Mouse (Mus musculus) hindbrain, postnatal 0 days (tissue): Measurements from ENCODE around the gene Anp32a. TPM values are rescaled to one million over a fixed set of nuclear protein-coding genes. Genes with fewer than 3 reads are reported as not detected.
A peak's percentile ranks its signal among the peaks of the same experiment; 100 is the strongest.

Experiments
- ATAC-seq: fragments of 200-750 bp; cut with Nextera tagmentation; 2 replicates; pipeline ENCODE4 v1.8.0; 2017; ENCODE audit warnings: mild to moderate bottlenecking, moderate TSS enrichment, moderate library complexity
- DNase-seq: peaks from one replicate; pipeline ENCODE4 v3.0.0-alpha.2; 2015; ENCODE audit warnings: low spot score
- H3K27ac ChIP-seq: fragments of 300-500 bp; sonication (generic); 2 replicates; pipeline ENCODE4 v1.5.1; 2014; ENCODE audit warnings: mild to moderate bottlenecking
- H3K27me3 ChIP-seq: fragments of 300-500 bp; sonication (generic); 2 replicates; pipeline ENCODE4 v1.6.1; 2014; ENCODE audit warnings: low read length, mixed read lengths; ENCODE audit not compliant: insufficient read depth
- H3K36me3 ChIP-seq: fragments of 300-500 bp; sonication (generic); 2 replicates; pipeline ENCODE4 v1.6.1; 2014; ENCODE audit warnings: low read length, mixed read lengths; ENCODE audit not compliant: insufficient read depth
- H3K4me1 ChIP-seq: fragments of 300-500 bp; sonication (generic); 2 replicates; pipeline ENCODE4 v1.6.1; 2014; ENCODE audit warnings: antibody characterized with exemption, low read length, mixed read lengths; ENCODE audit not compliant: insufficient read depth
- H3K4me2 ChIP-seq: fragments of 300-500 bp; sonication (generic); 2 replicates; pipeline ENCODE4 v1.6.1; 2014; ENCODE audit warnings: low read depth, mild to moderate bottlenecking, low read length, moderate library complexity, mixed read lengths
- H3K4me3 ChIP-seq: fragments of 300-500 bp; sonication (generic); 2 replicates; pipeline ENCODE4 v1.5.1; 2014; ENCODE audit warnings: low read length
- H3K9ac ChIP-seq: fragments of 300-500 bp; sonication (generic); replicated peaks from 2 replicates; pipeline ENCODE4 v1.6.1; 2014; ENCODE audit warnings: mild to moderate bottlenecking, low read length, moderate library complexity, mixed read lengths
- H3K9me3 ChIP-seq: fragments of 300-500 bp; sonication (generic); 2 replicates; pipeline ENCODE4 v1.6.1; 2016; ENCODE audit warnings: low read length, mixed read lengths
- CTCF ChIP-seq: IDR thresholded peaks from 2 replicates; pipeline ENCODE4 v1.5.1; 2016; ENCODE audit warnings: antibody characterized with exemption, control low read depth, low read depth
- WGBS: fragments of 180-500 bp; shearing (Covaris S2); extraction: QIAGEN DNeasy Blood & Tissue Kit; methylation state at CpG from one replicate; pipeline ENCODE4 v1.1.7; 2014; 5-methylcytosine and 5-hydroxymethylcytosine counted together
- polyA plus RNA-seq: library from polyadenylated mRNA; unstranded; fragments of >200 nt; fragmentation: Nextera tagmentation; extraction: Ambion mirVana; gene quantifications from 2 replicates; pipeline ENCODE4 v1.2.1, GENCODE M21; 2015
- total RNA-seq: library from RNA; depleted of rRNA; stranded (reverse); fragments of >200 nt; gene quantifications from 2 replicates; pipeline ENCODE4 v1.2.3, GENCODE M21; 2014

Anp32a gene
- total and polyA plus RNA-seq, 2 experiments from 2014 or later: 50.7 to 112 TPM

DNA sequence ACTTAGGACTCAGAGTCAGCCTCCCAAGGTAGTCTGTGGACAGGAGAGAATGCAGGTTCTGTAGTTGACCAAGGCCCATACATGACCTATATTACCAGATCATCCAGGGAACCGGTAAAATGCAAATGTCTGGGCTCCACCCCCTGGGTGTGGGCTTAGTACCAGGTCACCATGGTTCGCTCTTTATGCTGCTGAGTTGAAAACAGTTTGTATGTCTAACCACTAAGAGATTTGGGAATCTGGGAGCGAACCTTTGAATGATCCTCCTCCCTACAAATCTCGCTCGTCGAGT lies 5.2 kb downstream of the Anp32a start:
- H3K27me3 ChIP-seq: no peaks in the 10 kb centered on the region
- H3K4me2 ChIP-seq: peak overlapping the region; percentile 92
- H3K27ac ChIP-seq: 0 out of 2 replicates have a peak overlapping the region, but pooled peaks have one; percentile 100
- peak overlapping the region; percentile 18; the same call in 1 of the 2 replicates for H3K9ac ChIP-seq
- H3K9me3 ChIP-seq: no peaks in the 10 kb centered on the region
- H3K36me3 ChIP-seq: no peaks in the 10 kb centered on the region
- DNase-seq: no peak
- 69% methylated on average over 6 of the region's 6 CpGs for WGBS
- ATAC-seq: no peak
- H3K4me3 ChIP-seq: peak overlapping the region; percentile 88
- no peak for TF ChIP-seq CTCF
- peaks cover 27% of the 10 kb centered on the region for H3K4me1 ChIP-seq

DNA sequence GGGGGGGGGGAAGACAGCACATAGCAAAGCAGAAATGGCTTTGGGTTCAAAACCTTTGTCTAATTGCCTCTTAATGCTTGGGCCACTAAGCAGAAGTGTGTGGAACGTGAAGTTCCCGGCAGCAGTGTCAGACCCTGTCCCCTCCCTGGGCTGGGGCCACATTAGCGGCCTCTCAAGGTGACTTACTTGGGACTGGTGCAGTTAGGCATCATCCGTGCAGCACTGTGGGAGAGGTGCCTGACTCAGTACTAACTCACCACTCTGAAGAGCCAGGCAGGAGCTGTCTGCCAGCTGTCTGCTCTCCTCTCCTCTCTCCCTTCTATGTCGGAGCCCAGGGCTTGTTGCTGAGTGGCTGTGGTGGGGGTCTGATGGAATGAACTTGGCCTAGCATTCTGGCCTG lies 6.1 kb downstream of the Anp32a start:
- Histone ChIP-seq H3K27ac (no peak overlapping the region), H3K4me2 (0 out of 2 replicates have a peak overlapping the region, but pooled peaks have one; percentile 5), H3K36me3 (no peaks in the 10 kb centered on the region), H3K4me1 (peaks cover 27% of the 10 kb centered on the region), H3K9ac (no peak overlapping the region), H3K27me3 (no peaks in the 10 kb centered on the region), H3K4me3 (no peak overlapping the region), H3K9me3 (no peaks in the 10 kb centered on the region)
- 66% methylated on average over 5 of the region's 5 CpGs for WGBS
- TF ChIP-seq CTCF: no peak
- no peak for ATAC-seq
- no peak for DNase-seq

DNA sequence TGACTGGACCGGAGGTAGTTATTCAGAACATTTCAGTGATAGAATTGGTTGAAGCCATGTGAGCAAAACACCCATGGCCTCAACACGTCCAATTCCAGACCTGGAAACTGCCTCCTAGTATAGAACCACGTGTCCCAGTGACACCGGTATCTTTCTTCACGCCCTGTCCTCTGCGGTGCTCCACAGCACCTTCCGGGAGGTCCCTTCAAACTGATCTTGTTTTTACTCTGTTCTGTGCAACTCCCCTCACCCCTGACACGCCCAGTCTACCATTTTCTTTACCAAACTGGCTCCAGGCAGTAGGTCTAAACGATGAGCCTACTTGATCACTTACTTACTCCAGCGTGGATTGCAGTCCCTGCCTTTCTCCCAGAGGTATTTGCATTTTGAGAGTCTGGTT lies 7.0 kb downstream of the Anp32a start:
- H3K27ac ChIP-seq: no peak overlapping the region
- no peak overlapping the region for H3K9ac ChIP-seq
- H3K27me3 ChIP-seq: no peaks in the 10 kb centered on the region
- H3K9me3 ChIP-seq: no peaks in the 10 kb centered on the region
- no peak overlapping the region for H3K4me3 ChIP-seq
- H3K36me3 ChIP-seq: no peaks in the 10 kb centered on the region
- DNase-seq (no peak), ATAC-seq (no peak)
- no peak overlapping the region for H3K4me2 ChIP-seq
- H3K4me1 ChIP-seq: peaks cover 27% of the 10 kb centered on the region
- WGBS: 85% methylated on average over 10 of the region's 10 CpGs
- TF ChIP-seq CTCF: no peak

DNA sequence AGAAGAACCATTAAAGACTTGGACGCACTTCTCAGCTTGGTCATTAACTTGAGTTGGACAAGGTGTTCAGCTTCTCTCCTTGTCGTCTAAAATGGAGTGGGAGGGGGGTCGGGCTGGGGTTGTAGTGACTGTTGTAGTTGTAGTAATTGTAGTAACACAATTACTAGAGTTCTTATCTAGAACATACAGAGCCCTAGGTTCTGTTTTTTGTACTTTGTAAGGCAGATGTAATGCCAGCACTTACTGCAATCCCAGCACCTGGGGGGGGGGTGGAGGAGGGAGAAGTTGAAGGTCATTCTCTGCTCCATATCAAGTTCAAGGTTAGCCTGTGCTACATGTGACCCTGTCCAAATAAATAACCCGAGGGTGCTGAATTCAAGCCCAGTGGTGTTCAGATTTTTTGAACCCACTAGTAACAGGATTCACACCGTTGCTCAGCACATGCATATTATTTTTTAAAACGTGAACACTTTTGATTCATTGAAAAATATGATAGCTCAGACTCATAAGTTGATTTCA lies 7.4 kb downstream of the Anp32a start:
- no peak overlapping the region for H3K4me3 ChIP-seq
- H3K9me3 ChIP-seq: no peaks in the 10 kb centered on the region
- 70% methylated on average over 6 of the region's 6 CpGs for WGBS
- TF ChIP-seq CTCF: no peak
- DNase-seq (no peak), ATAC-seq (no peak)
- no peak overlapping the region for H3K4me2 ChIP-seq
- H3K27me3 ChIP-seq: no peaks in the 10 kb centered on the region
- H3K4me1 ChIP-seq: peaks cover 27% of the 10 kb centered on the region
- no peak overlapping the region for H3K27ac ChIP-seq
- no peak overlapping the region for H3K9ac ChIP-seq
- H3K36me3 ChIP-seq: no peaks in the 10 kb centered on the region

DNA sequence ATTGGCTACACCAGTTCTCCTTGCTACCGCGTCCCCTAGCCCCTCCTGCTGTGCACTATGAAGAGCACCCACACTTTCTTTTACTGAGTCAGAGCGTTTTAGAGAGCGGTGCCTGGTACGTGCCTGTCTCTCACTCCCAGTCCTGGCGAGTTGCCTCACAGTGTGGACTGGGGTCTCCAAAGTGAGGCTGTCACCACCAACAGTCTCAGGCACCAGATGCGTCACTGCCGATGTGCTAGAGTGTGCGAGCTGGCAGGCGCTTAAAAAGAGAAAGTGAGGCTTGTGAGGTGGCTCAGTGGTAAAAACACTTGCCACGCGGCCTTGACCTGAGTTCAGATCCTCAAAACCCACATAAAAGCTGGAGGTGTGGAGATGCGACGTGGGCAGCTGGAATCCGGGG lies 8.2 kb downstream of the Anp32a start:
- TF ChIP-seq CTCF: no peak
- 39% methylated on average over 15 of the region's 15 CpGs for WGBS
- Histone ChIP-seq H3K4me1 (peaks cover 27% of the 10 kb centered on the region), H3K36me3 (no peaks in the 10 kb centered on the region), H3K27ac (no peak overlapping the region), H3K9ac (no peak overlapping the region), H3K4me3 (no peak overlapping the region), H3K4me2 (no peak overlapping the region), H3K27me3 (no peaks in the 10 kb centered on the region), H3K9me3 (no peaks in the 10 kb centered on the region)
- ATAC-seq: no peak
- DNase-seq: peak; percentile 37

DNA sequence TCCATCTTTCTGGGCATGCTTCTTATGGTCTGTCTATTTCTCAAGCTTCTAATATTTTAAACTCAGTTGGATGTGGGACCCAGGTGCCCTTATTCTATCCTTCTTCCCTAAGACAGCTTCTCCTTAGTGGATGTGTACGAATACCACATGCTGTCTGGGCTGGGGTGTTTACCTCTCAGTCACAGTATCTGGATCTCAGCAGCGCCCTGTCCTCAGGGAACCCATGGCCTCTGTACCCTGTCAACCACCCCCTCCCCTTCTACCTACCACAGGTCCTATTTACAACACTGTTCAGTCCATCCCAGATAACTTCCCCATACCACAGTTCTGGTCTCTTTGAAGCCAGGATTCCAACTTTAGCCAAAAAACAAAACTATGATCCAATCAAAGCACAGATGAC lies 9.6 kb downstream of the Anp32a start:
- Histone ChIP-seq H3K36me3 (no peaks in the 10 kb centered on the region), H3K27me3 (no peaks in the 10 kb centered on the region), H3K27ac (no peak overlapping the region), H3K4me2 (no peak overlapping the region), H3K4me1 (peaks cover 29% of the 10 kb centered on the region), H3K9me3 (no peaks in the 10 kb centered on the region), H3K4me3 (no peak overlapping the region), H3K9ac (no peak overlapping the region)
- no peak for ATAC-seq
- no peak for TF ChIP-seq CTCF
- 77% methylated on average over 2 of the region's 2 CpGs for WGBS
- DNase-seq: no peak

DNA sequence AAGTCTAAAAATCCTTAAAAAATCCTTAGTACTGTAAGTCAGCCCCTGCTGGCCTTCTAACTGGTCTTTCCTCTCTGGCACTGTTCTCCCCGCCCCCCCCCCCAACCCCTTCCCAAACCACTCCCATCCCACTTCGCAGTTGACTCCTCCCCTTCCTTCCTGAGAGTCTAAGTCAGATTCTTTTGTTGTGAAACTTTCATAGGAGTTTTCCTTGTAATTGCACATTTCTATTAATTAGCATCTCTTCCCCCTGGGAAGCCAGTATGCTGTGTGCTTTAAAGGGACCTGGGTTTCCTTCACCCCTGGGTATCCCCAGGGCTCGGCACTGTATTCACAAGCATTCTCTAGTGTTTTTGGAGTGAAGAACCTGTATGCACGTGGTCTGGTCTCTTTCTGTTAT lies 10.1 kb downstream of the Anp32a start:
- WGBS: 30% methylated on average over 4 of the region's 4 CpGs
- no peaks in the 10 kb centered on the region for H3K27me3 ChIP-seq
- H3K9me3 ChIP-seq: no peaks in the 10 kb centered on the region
- no peak overlapping the region for H3K9ac ChIP-seq
- no peak for TF ChIP-seq CTCF
- DNase-seq (no peak), ATAC-seq (no peak)
- H3K4me1 ChIP-seq: peaks cover 24% of the 10 kb centered on the region
- H3K36me3 ChIP-seq: no peaks in the 10 kb centered on the region
- H3K27ac ChIP-seq: no peak overlapping the region
- H3K4me2 ChIP-seq: no peak overlapping the region
- no peak overlapping the region for H3K4me3 ChIP-seq
